Mouse (Mus musculus) inflammation-experienced regulatory T-cells, adult 6 months (primary cell): Measurements from ENCODE around the gene Ddx17. TPM values are rescaled to one million over a fixed set of nuclear protein-coding genes. Genes with fewer than 3 reads are reported as not detected.

ENCODE experiments used
- ATAC-seq: one replicate; pipeline ENCODE4 v1.8.0; 2017
- polyA plus RNA-seq, 3 experiments: library from polyadenylated mRNA; unstranded; fragments of 100-300 nt; shearing (Covaris generic); gene quantifications; one replicate each; pipeline ENCODE4 v1.2.1; 2017

Gene Ddx17
- polyA plus RNA-seq, result 10 to 100 TPM; 30.6 to 34.4 (median 33.2) TPM

DNA sequence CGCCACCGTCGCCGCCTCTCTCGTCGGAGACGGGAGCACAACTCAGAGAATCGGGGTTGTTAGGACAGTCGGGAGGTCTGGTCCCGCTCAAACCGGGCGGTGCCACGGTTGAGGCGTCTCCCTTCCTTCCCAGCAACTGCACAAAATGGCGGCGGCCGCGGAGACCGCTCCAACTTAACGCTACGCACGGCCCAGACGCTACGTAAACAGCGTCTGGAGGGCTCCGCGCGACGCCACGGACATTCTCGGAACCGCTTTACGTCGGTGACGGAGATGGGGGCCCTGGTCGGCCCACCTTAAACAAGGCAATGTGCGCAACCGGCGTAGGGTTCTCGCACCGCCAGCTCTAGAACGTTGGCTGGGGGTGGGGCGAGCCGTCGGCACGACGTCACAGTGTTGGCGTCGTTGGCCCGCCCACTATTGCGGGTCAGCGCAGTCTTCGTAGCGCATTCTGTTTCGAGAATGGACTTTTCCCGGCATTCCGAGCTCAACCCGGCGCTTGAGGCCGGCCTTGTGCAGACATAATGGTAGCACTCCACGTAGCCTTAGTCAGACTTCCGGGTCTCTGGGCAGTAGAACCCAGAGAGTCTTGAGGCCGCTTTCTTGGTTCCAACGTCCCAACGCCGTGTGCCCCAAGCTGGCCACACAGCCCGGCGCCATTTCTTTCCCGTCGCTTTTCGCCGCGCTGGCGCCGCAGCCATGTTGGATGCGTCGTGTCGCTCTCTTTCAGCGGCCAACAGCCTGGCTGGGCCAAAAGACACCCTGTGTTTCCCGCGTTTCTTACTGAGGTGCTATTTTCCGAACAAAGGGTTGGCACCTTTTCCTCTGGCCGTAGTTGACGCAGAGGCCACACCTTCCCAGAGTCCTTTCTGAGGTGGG is at the start of gene Ddx17:
TSS of gene Ddx17 (minus strand) at position 332 of the 879 bp plus-strand sequence.
- ATAC-seq, result peak; percentile 93

- no peak for ATAC-seq
Measured at GRCm38 (mm10) chr15:79581581-79581980, 35.0 kb upstream of the Ddx17 start.

DNA sequence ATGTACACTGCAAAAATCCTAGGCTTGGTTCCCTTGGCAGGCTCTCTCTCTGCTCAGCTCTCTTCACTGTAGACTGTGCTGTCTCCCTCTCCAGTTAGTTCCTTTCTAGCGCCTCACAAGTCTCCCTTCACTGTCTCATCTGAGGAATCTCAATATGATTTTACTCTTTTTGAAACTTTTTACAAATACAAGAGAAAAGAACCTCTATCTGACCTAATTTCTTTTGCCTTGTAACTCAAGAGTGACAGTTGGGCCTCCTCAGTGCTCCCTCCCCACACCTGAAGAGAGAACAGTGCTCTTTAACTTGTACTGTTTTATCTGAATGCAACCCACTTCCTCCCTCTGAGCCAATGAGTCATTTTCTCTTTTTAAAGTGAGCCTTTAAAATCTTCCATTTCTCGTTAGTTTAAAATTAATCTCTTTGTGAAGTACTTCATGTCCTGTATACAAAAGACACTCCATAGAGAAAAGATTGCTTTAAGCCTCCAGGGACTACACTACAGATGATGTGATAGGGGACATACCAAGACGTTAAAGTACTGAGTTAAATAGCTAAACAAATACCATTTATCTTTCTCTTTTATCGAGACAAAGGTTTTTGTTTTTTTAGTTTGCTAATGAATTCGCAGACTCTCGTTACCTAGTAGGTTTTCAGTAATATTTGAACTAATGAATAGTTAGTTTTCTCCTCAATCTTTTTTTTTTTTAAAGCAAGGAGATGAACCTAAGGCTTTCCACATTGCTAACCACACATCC is 31.3 kb upstream of the Ddx17 start:
- peak; percentile 73 for ATAC-seq

DNA sequence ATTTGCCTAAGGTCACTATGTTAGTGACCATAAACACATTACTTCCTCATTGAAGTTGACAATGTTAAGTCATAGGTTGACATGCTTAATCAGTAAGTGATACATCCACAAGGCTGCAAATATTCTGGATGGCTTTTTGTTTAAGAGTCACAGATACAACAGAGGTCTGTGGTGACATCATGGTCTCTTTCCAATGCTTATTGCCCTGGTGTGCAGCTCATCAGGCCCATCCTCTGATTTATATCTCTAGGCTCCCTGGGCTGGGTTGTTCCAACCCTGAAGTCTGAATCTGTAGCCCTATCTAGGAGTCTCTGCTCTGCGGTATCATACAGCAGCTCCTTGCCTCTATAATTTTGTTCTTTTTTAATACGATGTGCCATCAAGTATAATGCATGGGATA is 30.4 kb upstream of the Ddx17 start:
- ATAC-seq, result no peak

DNA sequence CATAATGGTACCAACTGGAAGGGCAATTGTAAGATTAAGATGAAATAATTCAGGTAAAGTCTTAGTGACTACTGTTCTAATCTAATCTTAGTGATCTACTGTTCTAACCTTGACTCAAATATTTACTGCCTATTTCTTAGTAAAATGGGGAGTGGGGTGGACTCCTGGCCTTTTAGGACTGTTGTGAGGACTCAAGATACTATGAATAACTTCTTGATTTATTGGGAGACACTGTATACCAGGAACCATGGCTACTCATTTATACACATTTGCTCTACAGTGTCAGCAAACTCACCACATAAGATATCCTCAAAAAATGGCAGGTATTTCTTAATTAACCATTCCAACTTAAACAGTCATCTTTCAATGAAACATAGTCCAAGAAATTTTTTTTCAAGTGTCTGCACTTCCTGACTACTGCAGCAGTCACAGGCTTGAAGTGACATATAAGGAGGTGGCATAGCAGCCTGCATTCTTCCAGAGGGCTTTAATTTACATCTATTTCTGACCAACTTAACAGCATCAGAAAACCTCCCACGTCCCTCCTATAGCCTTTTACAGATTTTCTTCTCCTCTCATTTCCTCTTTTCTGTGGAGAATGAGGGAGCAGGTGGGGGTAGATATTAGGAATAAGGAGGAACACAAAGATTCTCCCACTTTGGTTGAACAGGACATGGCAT is 29.1 kb upstream of the Ddx17 start:
- no peak for ATAC-seq

GRCm38 (mm10) chr15:79562417-79562816 is 15.9 kb upstream of the Ddx17 start:
- no peak for ATAC-seq

- no peak for ATAC-seq
Measured at GRCm38 (mm10) chr15:79559649-79560048, 13.1 kb upstream of the Ddx17 start.

DNA sequence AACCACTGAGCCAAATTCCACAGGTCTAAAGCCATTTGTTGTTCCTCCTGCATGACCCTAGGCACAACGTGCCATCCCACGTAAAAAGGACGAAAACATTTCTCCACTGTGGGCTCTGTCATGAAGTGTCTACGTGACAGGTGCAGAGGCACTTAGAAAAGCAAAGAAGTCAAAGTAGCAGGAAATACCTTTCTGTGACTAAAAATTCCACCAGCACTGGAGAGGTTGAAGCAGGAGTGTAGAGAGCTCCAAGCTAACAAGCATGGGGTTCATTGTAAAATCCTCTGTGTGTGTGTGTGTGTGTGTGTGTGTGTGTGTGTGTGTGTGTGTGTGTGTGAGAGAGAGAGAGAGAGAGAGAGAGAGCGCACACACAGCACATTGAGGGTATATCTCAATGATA is 6.0 kb upstream of the Ddx17 start:
- ATAC-seq, result no peak

DNA sequence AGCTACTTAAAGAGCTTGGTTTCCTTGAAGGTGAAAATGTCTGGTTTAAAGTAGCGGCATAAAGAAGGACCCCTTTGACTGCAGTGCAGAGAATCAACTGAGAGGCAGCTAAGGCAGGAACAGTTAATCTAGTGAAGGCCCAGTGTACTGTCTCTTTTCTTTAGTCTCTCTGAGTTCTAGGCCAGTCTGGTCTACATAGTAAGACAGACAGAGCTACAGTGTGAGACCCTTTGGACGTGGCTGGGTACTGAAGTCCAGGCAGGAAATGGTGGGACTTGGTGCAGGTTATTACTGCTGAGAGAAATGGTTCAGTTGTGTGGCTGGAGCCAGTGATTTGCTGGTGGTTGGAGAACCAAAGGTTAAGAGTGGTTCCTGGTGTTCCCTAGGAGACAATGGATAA is 1.7 kb upstream of the Ddx17 start:
- ATAC-seq, result no peak

- ATAC-seq, result no peak
Measured at GRCm38 (mm10) chr15:79547289-79547820, 814 bp upstream of the Ddx17 start.

DNA sequence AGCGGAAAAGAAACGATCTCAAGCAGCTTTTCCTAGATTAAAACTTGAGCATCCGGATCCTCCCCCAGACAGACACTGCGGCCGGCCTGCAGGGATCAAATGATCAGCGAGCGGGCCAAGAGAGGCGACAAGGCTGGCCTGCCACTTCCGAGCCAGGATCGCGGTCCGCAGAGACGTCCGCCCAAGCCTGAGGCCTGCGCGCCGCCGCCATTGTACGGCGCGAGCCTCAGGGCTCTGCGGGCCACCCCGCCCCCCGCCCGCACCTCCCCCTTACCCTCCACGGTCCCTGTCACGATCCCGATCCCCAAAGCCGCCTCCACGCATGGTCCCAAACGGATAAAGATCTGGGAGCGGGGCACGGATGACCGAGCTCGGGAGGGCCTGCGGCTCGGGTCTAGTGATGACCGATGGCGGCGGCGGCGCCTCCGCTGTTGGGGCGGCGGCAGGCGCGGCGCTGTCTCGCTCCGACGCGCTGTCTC is 581 bp downstream of the Ddx17 start:
- peak; percentile 20 for ATAC-seq

- no peak for ATAC-seq
Measured at GRCm38 (mm10) chr15:79545496-79545895, 1.0 kb downstream of the Ddx17 start.

- ATAC-seq, result no peak
Measured at GRCm38 (mm10) chr15:79543968-79544367, 2.6 kb downstream of the Ddx17 start.

- ATAC-seq, result no peak
Measured at GRCm38 (mm10) chr15:79533796-79534195, 12.7 kb downstream of the Ddx17 start.

GRCm38 (mm10) chr15:79529935-79530334 is 16.6 kb downstream of the Ddx17 start:
- no peak for ATAC-seq

- no peak for ATAC-seq
Measured at GRCm38 (mm10) chr15:79527991-79528639, 18.4 kb downstream of the Ddx17 start.

DNA sequence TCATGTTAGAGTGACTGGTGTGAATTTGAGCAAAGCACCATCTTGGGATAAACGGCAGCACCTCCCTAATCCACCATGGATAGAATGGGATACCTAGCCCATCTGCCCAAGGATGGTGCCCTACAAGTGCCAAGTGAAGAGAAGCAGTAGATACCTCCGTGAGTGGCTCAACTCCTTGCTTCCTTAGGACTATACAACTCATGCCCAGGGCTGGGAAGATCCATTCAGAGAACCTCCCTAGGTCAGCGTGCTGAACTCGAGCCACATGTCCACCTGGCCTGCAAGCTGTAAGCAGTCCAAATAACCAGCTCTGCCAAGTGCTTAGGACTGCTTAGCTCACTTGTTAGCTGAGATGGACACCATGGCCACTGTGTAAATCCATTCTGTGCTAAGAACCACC is 19.3 kb downstream of the Ddx17 start:
- no peak for ATAC-seq

GRCm38 (mm10) chr15:79525979-79526768 is 20.4 kb downstream of the Ddx17 start:
- ATAC-seq, result no peak

DNA sequence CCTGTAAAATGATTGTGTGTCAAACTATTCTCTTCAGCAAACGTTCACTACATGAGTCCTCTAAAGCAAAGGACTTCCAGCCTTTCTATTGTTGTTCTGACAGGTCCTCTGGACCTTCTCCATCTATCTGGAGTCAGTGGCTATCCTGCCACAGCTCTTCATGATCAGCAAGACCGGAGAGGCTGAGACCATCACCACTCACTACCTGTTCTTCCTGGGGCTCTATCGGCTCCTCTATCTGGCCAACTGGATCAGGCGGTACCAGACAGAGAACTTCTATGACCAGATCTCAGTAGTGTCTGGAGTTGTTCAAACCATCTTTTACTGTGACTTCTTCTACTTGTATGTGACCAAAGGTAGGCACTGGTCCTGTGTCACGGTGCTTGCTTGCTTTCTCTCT is 21.0 kb downstream of the Ddx17 start:
- no peak for ATAC-seq

DNA sequence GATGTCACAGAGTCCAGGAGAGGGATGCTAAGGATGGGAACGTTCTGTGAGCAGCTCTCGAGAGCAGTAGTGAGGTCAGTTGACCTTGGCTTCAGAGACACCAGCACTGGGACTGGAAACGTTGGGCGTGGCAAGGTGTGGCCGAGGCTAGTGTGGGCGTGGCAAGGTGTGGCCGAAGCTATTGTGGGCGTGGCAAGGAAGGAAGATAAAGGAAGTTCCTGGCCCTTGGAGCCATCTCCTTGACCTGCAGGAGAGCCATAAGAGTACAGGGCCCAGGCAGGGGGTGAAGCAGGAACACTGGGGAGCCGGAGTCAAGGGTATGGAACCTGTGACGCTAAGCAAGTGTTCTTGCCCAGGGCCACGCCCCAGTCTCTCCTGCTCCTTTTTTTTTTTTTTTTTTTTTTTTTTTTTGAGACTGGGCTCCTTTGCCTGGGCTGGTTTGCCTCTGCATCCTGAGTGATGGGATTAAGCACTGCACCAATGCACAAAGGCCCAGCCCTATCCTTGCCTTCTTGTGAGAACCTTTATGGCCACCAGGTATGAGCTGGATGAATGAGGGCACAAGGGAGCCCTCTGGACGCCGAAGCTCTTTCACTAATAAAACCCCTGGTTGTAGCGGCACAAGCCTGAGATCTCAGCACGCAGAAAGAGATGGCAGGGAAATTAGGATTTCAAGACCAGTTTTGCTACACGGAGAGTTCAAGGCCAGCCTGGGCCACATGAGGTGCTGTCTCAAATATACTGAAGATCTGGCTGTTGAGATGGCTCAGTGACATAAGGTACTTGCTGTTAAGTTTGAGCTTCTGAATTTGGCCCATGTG is 26.9 kb downstream of the Ddx17 start:
- no peak for ATAC-seq
